ENCODE assay signal across 23 mouse cellular contexts in the genomic region with DNA sequence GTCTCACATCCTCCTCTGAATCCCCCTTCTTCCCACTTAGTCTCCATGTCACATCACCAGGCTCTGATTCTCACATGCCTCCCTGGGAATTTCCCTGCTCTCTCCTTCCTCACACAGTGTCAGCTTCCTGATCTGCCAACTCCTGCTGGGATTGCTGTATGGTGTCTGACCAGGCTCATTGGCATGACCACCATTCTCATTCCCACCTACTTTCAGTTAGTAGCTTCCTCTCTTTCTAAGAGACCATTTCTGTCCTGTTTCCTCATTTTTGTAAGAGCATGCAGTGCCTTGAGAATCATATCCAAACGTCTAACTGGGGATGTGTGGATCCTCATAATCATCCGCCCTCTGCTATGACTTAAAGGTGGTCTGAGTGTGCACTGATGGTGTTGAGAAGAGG.
A peak's percentile ranks its signal among the peaks of the same experiment; 100 is the strongest.
DNase-seq lines count a peak whose midpoint lies in the region; ATAC-seq and TF ChIP-seq lines count a peak whose summit lies in the region.
"Had no signal": no experiment of that assay in that cellular context is flagged by ENCODE, and none has a peak within 500 bp of the region (broad histone marks: within the 10 kb centered on the region; RNA-seq: fewer than 3 reads in every experiment).

No protein-coding gene starts in this region.

- peak; percentile 58 for DNase-seq in heart, adult 11 months
- DNase-seq in heart, postnatal 4 days, result no peak
- DNase-seq in adrenal gland, postnatal 14 days, result no peak
- DNase-seq in adrenal gland, postnatal 10 days, result no peak
- DNase-seq in layer of hippocampus, postnatal 10 days (ENCODE audit: low spot score in 2 of 2), result no peak
- DNase-seq: adrenal gland, adult 8-10 months; cerebellum, adult 18-20 months; cerebellum, adult 9-10 months; cerebellum, postnatal 14 days; gastrocnemius, postnatal 25 days; heart, postnatal 10 days; heart, postnatal 36 days had no signal

- no peaks in the 10 kb centered on the region for H3K36me3 ChIP-seq in macrophage (ENCODE audit: inconsistent target)
- H3K36me3 ChIP-seq: embryonic facial prominence, embryonic 12.5 days; embryonic facial prominence, embryonic 15.5 days; forebrain, embryonic 12.5 days; forebrain, embryonic 15.5 days; heart, embryonic 12.5 days; heart, embryonic 15.5 days; hindbrain, embryonic 15.5 days had no signal

- TF ChIP-seq CTCF in bone marrow macrophage, adult 2 months (IDR thresholded peaks at IDR 0.05; ENCODE audit: low read depth, low read length), result no peak

- no peak for TF ChIP-seq POLR2A in bone marrow macrophage, adult 2 months (IDR thresholded peaks at IDR 0.05; ENCODE audit: borderline replicate concordance, low read depth, low read length)

- peak overlapping the region; percentile 82 for H3K27ac ChIP-seq in bone marrow macrophage, adult 2 months (ENCODE audit: insufficient read depth, low read depth, low read length)
- H3K27ac ChIP-seq in macrophage, result peak overlapping the region; percentile 62
- H3K27ac ChIP-seq: embryonic facial prominence, embryonic 12.5 days; embryonic facial prominence, embryonic 15.5 days; forebrain, embryonic 12.5 days; forebrain, embryonic 15.5 days; heart, embryonic 15.5 days; hindbrain, embryonic 15.5 days had no signal

- peak; percentile 71; the same call in 1 of the 2 replicates for ATAC-seq in monocyte, adult 5-6 weeks (replicated peaks; ENCODE audit: insufficient number of reproducible peaks, low FRiP score, low TSS enrichment, poor library complexity, severe bottlenecking)
- ATAC-seq: activated CD4-positive, CD25-positive, alpha-beta regulatory T cell, adult 4 months; forebrain, embryonic 15.5 days had no signal

- peaks cover 25% of the 10 kb centered on the region for H3K4me1 ChIP-seq in bone marrow macrophage, adult 2 months (ENCODE audit: control insufficient read depth, insufficient read depth, low read length)
- H3K4me1 ChIP-seq: embryonic facial prominence, embryonic 12.5 days; forebrain, embryonic 12.5 days; forebrain, embryonic 15.5 days; hindbrain, embryonic 15.5 days had no signal

- H3K4me3 ChIP-seq in bone marrow macrophage, adult 2 months (ENCODE audit: insufficient read depth, low read length), result no peak overlapping the region
- H3K4me3 ChIP-seq in macrophage (ENCODE audit: inconsistent target), result no peak overlapping the region
- H3K4me3 ChIP-seq: embryonic facial prominence, embryonic 12.5 days; embryonic facial prominence, embryonic 15.5 days; forebrain, embryonic 12.5 days; forebrain, embryonic 15.5 days; heart, embryonic 12.5 days; heart, embryonic 15.5 days; hindbrain, embryonic 15.5 days had no signal

- WGBS in macrophage (ENCODE audit: missing documents), result 38% methylated on average over 2 of the region's 2 CpGs

- no peaks in the 10 kb centered on the region for H3K79me2 ChIP-seq in macrophage (ENCODE audit: inconsistent target)
